Mouse (Mus musculus) gonadal fat pad, adult 2 months (tissue): ENCODE results near the gene Golt1a. TPM values are rescaled to one million over a fixed set of nuclear protein-coding genes. Genes with fewer than 3 reads are reported as not detected.

Source experiments
- polyA plus RNA-seq: library from polyadenylated mRNA; depleted of rRNA; stranded (reverse); fragments of >200 nt; gene quantifications from 2 replicates; pipeline ENCODE4 v1.2.3, GENCODE M21; 2012; rRNA removed

The Golt1a gene
- polyA plus RNA-seq, 1 experiment: 12.5 TPM

Other genes with a start within 250 kb of the Golt1a start
- 24.7 and 27.6 TPM in 2 replicates for gene Ppp1r15b, start 178.7 kb upstream of the Golt1a start, polyA plus RNA-seq
- gene Plekha6, start 145.6 kb upstream of the Golt1a start, polyA plus RNA-seq: 38.5 and 46.7 TPM in 2 replicates
- 8.8 TPM in 1 of 2 replicates, not detected in the other for gene Kiss1, start 12.1 kb downstream of the Golt1a start, polyA plus RNA-seq
- 0.57 and 0.92 TPM in 2 replicates for gene Ren1, start 40.7 kb downstream of the Golt1a start, polyA plus RNA-seq
- 6.0 and 8.9 TPM in 2 replicates for gene Etnk2, start 53.8 kb downstream of the Golt1a start, polyA plus RNA-seq
- gene Sox13, start 114.6 kb downstream of the Golt1a start, polyA plus RNA-seq: 45.6 and 61.2 TPM in 2 replicates